Mouse (Mus musculus) lung, embryonic 16.5 days (tissue): ENCODE results near the gene C87499. TPM values are rescaled to one million over a fixed set of nuclear protein-coding genes. Genes with fewer than 3 reads are reported as not detected.

Experiments used
- ATAC-seq: fragments of 200-750 bp; cut with Nextera tagmentation; 2 replicates; pipeline ENCODE4 v1.8.0; 2017; ENCODE audit warnings: low read depth, mild to moderate bottlenecking, moderate library complexity
- H3K27ac ChIP-seq: fragments of 300-500 bp; sonication (generic); 2 replicates; pipeline ENCODE4 v1.5.1; 2014; ENCODE audit warnings: mild to moderate bottlenecking, control low read depth, low read length
- H3K27me3 ChIP-seq: fragments of 300-500 bp; sonication (generic); 2 replicates; pipeline ENCODE4 v1.6.1; 2014; ENCODE audit warnings: low read depth, low read length, mixed read lengths; ENCODE audit not compliant: control insufficient read depth, insufficient read depth
- H3K36me3 ChIP-seq: fragments of 300-500 bp; sonication (generic); 2 replicates; pipeline ENCODE4 v1.6.1; 2014; ENCODE audit warnings: low read length; ENCODE audit not compliant: control insufficient read depth, insufficient read depth
- H3K4me1 ChIP-seq: fragments of 300-500 bp; sonication (generic); replicated peaks from 2 replicates; pipeline ENCODE4 v1.6.1; 2014; ENCODE audit warnings: low read length, mixed read lengths; ENCODE audit not compliant: control insufficient read depth, insufficient read depth
- H3K4me2 ChIP-seq: fragments of 300-500 bp; sonication (generic); 2 replicates; pipeline ENCODE4 v1.6.1; 2014; ENCODE audit warnings: low read depth, low read length, control low read depth
- H3K4me3 ChIP-seq: fragments of 300-500 bp; sonication (generic); 2 replicates; pipeline ENCODE4 v1.5.1; 2014; ENCODE audit warnings: mild to moderate bottlenecking, low read length, control low read depth
- H3K9ac ChIP-seq: fragments of 300-500 bp; sonication (generic); 2 replicates; pipeline ENCODE4 v1.6.1; 2014; ENCODE audit warnings: low read length, control low read depth
- H3K9me3 ChIP-seq: fragments of 300-500 bp; sonication (generic); 2 replicates; pipeline ENCODE4 v1.6.1; 2016; ENCODE audit warnings: low read length; ENCODE audit not compliant: control insufficient read depth
- WGBS: fragments of 180-500 bp; shearing (Covaris S2); extraction: QIAGEN DNeasy Blood & Tissue Kit; methylation state at CpG from one replicate; pipeline ENCODE4 v1.1.7; 2014; 5-methylcytosine and 5-hydroxymethylcytosine counted together
- polyA plus RNA-seq: library from polyadenylated mRNA; unstranded; fragments of >200 nt; fragmentation: Nextera tagmentation; extraction: Ambion mirVana; gene quantifications from 2 replicates; pipeline ENCODE4 v1.2.1, GENCODE M21; 2015

Gene C87499
- not detected in 2 replicates for polyA plus RNA-seq

- H3K4me2 ChIP-seq, result no peak within 1 kb of the TSS
- no peak for ATAC-seq
- H3K4me3 ChIP-seq, result no peak within 1 kb of the TSS
- H3K4me1 ChIP-seq, result no peaks in the 10 kb centered on the region
- no peaks in the 10 kb centered on the region for H3K9me3 ChIP-seq
- no peak within 1 kb of the TSS for H3K27ac ChIP-seq
- WGBS, result 84% methylated on average over 4 of the region's 4 CpGs
- H3K9ac ChIP-seq, result no peak within 1 kb of the TSS
- no peaks in the 10 kb centered on the region for H3K36me3 ChIP-seq
- H3K27me3 ChIP-seq, result no peaks in the 10 kb centered on the region
Observed at GRCm38 (mm10) chr4:88634311-88634710, at the start of gene C87499. TSS of gene C87499 (minus strand) at chr4:88634411.

GRCm38 (mm10) chr4:88683812-88684211 is 49.6 kb upstream of the C87499 start, which contains the start of gene Ifna2:
TSS of gene Ifna2 (minus strand) at chr4:88683912.
- no peak within 1 kb of the TSS for H3K4me3 ChIP-seq
- no peak within 1 kb of the TSS for H3K4me2 ChIP-seq
- no peaks in the 10 kb centered on the region for H3K27me3 ChIP-seq
- no peaks in the 10 kb centered on the region for H3K9me3 ChIP-seq
- no peak within 1 kb of the TSS for H3K27ac ChIP-seq
- H3K36me3 ChIP-seq, result no peaks in the 10 kb centered on the region
- H3K9ac ChIP-seq, result no peak within 1 kb of the TSS
- no peaks in the 10 kb centered on the region for H3K4me1 ChIP-seq
- 82% methylated on average over 1 of the region's 1 CpGs for WGBS
- ATAC-seq, result no peak

GRCm38 (mm10) chr4:88681353-88681752 is 47.1 kb upstream of the C87499 start:
- Histone ChIP-seq H3K4me3 (no peak overlapping the region), H3K9me3 (no peaks in the 10 kb centered on the region), H3K27ac (no peak overlapping the region), H3K4me1 (no peaks in the 10 kb centered on the region), H3K9ac (no peak overlapping the region), H3K4me2 (no peak overlapping the region), H3K27me3 (no peaks in the 10 kb centered on the region), H3K36me3 (no peaks in the 10 kb centered on the region)
- no peak for ATAC-seq
- 35% methylated on average over 3 of the region's 3 CpGs for WGBS

- no peaks in the 10 kb centered on the region for H3K27me3 ChIP-seq
- no peak overlapping the region for H3K27ac ChIP-seq
- H3K9ac ChIP-seq, result no peak overlapping the region
- no peak for ATAC-seq
- WGBS, result 41% methylated on average over 8 of the region's 8 CpGs
- H3K4me2 ChIP-seq, result no peak overlapping the region
- H3K36me3 ChIP-seq, result no peaks in the 10 kb centered on the region
- no peaks in the 10 kb centered on the region for H3K9me3 ChIP-seq
- H3K4me3 ChIP-seq, result no peak overlapping the region
- H3K4me1 ChIP-seq, result no peaks in the 10 kb centered on the region
Observed at GRCm38 (mm10) chr4:88680362-88680761, 46.2 kb upstream of the C87499 start.

GRCm38 (mm10) chr4:88676824-88677223 is 42.6 kb upstream of the C87499 start, which contains the start of gene Ifna16:
TSS of gene Ifna16 (minus strand) at chr4:88676924.
- Histone ChIP-seq H3K27ac (no peak within 1 kb of the TSS), H3K4me2 (no peak within 1 kb of the TSS), H3K27me3 (no peaks in the 10 kb centered on the region), H3K4me1 (no peaks in the 10 kb centered on the region), H3K9ac (no peak within 1 kb of the TSS), H3K4me3 (no peak within 1 kb of the TSS), H3K36me3 (no peaks in the 10 kb centered on the region), H3K9me3 (no peaks in the 10 kb centered on the region)
- ATAC-seq, result no peak
- 73% methylated on average over 1 of the region's 1 CpGs for WGBS

- Histone ChIP-seq H3K27ac (no peak overlapping the region), H3K4me1 (no peaks in the 10 kb centered on the region), H3K9me3 (no peaks in the 10 kb centered on the region), H3K4me2 (no peak overlapping the region), H3K4me3 (no peak overlapping the region), H3K27me3 (no peaks in the 10 kb centered on the region), H3K36me3 (no peaks in the 10 kb centered on the region), H3K9ac (no peak overlapping the region)
- no peak for ATAC-seq
- 17% methylated on average over 1 of the region's 1 CpGs for WGBS
Observed at GRCm38 (mm10) chr4:88655461-88655860, 21.2 kb upstream of the C87499 start.

GRCm38 (mm10) chr4:88653644-88654043 is 19.4 kb upstream of the C87499 start:
- Histone ChIP-seq H3K9me3 (no peaks in the 10 kb centered on the region), H3K4me3 (no peak overlapping the region), H3K9ac (no peak overlapping the region), H3K4me2 (no peak overlapping the region), H3K36me3 (no peaks in the 10 kb centered on the region), H3K27ac (no peak overlapping the region), H3K4me1 (no peaks in the 10 kb centered on the region), H3K27me3 (no peaks in the 10 kb centered on the region)
- ATAC-seq, result no peak
- 74% methylated on average over 3 of the region's 3 CpGs for WGBS

GRCm38 (mm10) chr4:88644359-88644758 is 10.1 kb upstream of the C87499 start, which contains the start of gene Ifna13:
TSS of gene Ifna13 (minus strand) at chr4:88644459.
- Histone ChIP-seq H3K9ac (no peak within 1 kb of the TSS), H3K4me3 (no peak within 1 kb of the TSS), H3K9me3 (no peaks in the 10 kb centered on the region), H3K4me2 (no peak within 1 kb of the TSS), H3K36me3 (no peaks in the 10 kb centered on the region), H3K4me1 (no peaks in the 10 kb centered on the region), H3K27me3 (no peaks in the 10 kb centered on the region), H3K27ac (no peak within 1 kb of the TSS)
- ATAC-seq, result no peak
- WGBS, result 51% methylated on average over 2 of the region's 2 CpGs

GRCm38 (mm10) chr4:88642526-88642925 is 8.3 kb upstream of the C87499 start:
- H3K9ac ChIP-seq, result no peak overlapping the region
- H3K36me3 ChIP-seq, result no peaks in the 10 kb centered on the region
- H3K4me3 ChIP-seq, result no peak overlapping the region
- no peaks in the 10 kb centered on the region for H3K4me1 ChIP-seq
- WGBS, result 15% methylated on average over 2 of the region's 2 CpGs
- H3K4me2 ChIP-seq, result no peak overlapping the region
- no peaks in the 10 kb centered on the region for H3K9me3 ChIP-seq
- no peak overlapping the region for H3K27ac ChIP-seq
- ATAC-seq, result no peak
- H3K27me3 ChIP-seq, result no peaks in the 10 kb centered on the region
